Mouse (Mus musculus) lung, embryonic 15.5 days (tissue): ENCODE results near the gene Pced1b. TPM values are rescaled to one million over a fixed set of nuclear protein-coding genes. Genes with fewer than 3 reads are reported as not detected.

ENCODE experiments used
- ATAC-seq: fragments of 200-750 bp; cut with Nextera tagmentation; 2 replicates; pipeline ENCODE4 v1.8.0; 2017; ENCODE audit warnings: moderate number of reproducible peaks, borderline replicate concordance; ENCODE audit not compliant: low FRiP score, low TSS enrichment; ENCODE audit errors: extremely low read depth
- H3K27ac ChIP-seq: fragments of 300-500 bp; sonication (generic); 2 replicates; pipeline ENCODE4 v1.5.1; 2015; ENCODE audit warnings: moderate library complexity, mild to moderate bottlenecking, inconsistent platforms
- H3K27me3 ChIP-seq: fragments of 300-500 bp; sonication (generic); 2 replicates; pipeline ENCODE4 v1.6.1; 2015; ENCODE audit warnings: inconsistent platforms
- H3K36me3 ChIP-seq: fragments of 300-500 bp; sonication (generic); 2 replicates; pipeline ENCODE4 v1.6.1; 2015; ENCODE audit warnings: inconsistent platforms
- H3K4me1 ChIP-seq: fragments of 300-500 bp; sonication (generic); 2 replicates; pipeline ENCODE4 v1.6.1; 2015; ENCODE audit warnings: inconsistent platforms
- H3K4me2 ChIP-seq: fragments of 300-500 bp; sonication (generic); 2 replicates; pipeline ENCODE4 v1.6.1; 2015; ENCODE audit warnings: inconsistent platforms, mild to moderate bottlenecking, moderate library complexity
- H3K4me3 ChIP-seq: fragments of 300-500 bp; sonication (generic); 2 replicates; pipeline ENCODE4 v1.5.1; 2015; ENCODE audit warnings: mild to moderate bottlenecking, inconsistent platforms
- H3K9ac ChIP-seq: fragments of 300-500 bp; sonication (generic); 2 replicates; pipeline ENCODE4 v1.6.1; 2015; ENCODE audit warnings: inconsistent platforms
- H3K9me3 ChIP-seq: fragments of 300-500 bp; sonication (generic); 2 replicates; pipeline ENCODE4 v1.6.1; 2016; ENCODE audit warnings: inconsistent platforms
- WGBS: fragments of 180-500 bp; shearing (Covaris S2); methylation state at CpG from one replicate; pipeline ENCODE4 v1.1.7; 2015; 5-methylcytosine and 5-hydroxymethylcytosine counted together
- polyA plus RNA-seq: library from polyadenylated mRNA; unstranded; fragments of >200 nt; fragmentation: Nextera tagmentation; extraction: Ambion mirVana; gene quantifications from 2 replicates; pipeline ENCODE4 v1.2.1, GENCODE M21; 2015

The Pced1b gene
- polyA plus RNA-seq, 1 experiment from 2014 or later, result 5.3 TPM

GRCm38 (mm10) chr15:97258483-97259230 is 11.8 kb downstream of the Pced1b start:
- Histone ChIP-seq H3K9me3 (no peaks in the 10 kb centered on the region), H3K27ac (no peak overlapping the region), H3K36me3 (no peaks in the 10 kb centered on the region), H3K4me3 (no peak overlapping the region), H3K27me3 (no peaks in the 10 kb centered on the region), H3K9ac (no peak overlapping the region), H3K4me1 (peaks cover 5% of the 10 kb centered on the region; the same call in 1 of the 2 replicates), H3K4me2 (no peak overlapping the region)
- WGBS, result 80% methylated on average over 17 of the region's 17 CpGs
- ATAC-seq, result no peak

- Histone ChIP-seq H3K36me3 (no peaks in the 10 kb centered on the region), H3K27ac (no peak overlapping the region), H3K4me3 (no peak overlapping the region), H3K27me3 (no peaks in the 10 kb centered on the region), H3K4me1 (peaks cover 5% of the 10 kb centered on the region; the same call in 1 of the 2 replicates), H3K9me3 (no peaks in the 10 kb centered on the region), H3K9ac (no peak overlapping the region), H3K4me2 (no peak overlapping the region)
- 79% methylated on average over 8 of the region's 8 CpGs for WGBS
- no peak for ATAC-seq
Measured at GRCm38 (mm10) chr15:97259300-97259699, 12.4 kb downstream of the Pced1b start.

DNA sequence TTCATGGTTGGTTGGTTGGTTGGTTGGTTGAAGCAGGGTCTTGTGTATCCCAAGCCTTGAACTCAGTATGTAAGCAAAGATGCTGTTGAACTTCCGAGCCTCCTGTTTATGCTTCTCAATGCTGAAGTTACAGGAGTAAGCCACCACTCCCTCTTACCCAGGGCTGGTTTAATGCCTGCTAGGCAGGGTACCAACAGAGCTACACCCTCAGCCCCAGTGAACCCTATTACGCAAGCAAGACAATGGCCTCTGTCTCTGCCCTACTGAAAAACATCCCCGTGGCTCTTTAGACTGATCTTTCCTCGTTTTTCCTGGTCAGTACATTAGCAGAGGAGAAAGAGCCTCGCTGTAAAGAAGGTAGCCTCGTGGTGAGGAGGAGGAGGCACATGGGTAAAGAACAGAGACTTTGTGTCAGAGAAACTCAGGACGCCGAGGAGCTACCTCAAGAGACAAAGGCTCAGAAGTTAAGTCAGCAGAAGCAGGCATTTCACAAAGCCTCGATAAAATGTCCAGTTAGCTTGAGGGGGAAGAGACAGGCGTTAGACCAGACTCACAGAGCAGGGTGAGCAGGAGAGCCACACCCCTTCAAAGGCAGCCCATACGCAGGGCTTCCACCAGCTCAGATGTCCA is 13.2 kb downstream of the Pced1b start:
- H3K4me2 ChIP-seq, result no peak overlapping the region
- no peak overlapping the region for H3K4me3 ChIP-seq
- H3K9me3 ChIP-seq, result no peaks in the 10 kb centered on the region
- no peaks in the 10 kb centered on the region for H3K27me3 ChIP-seq
- no peaks in the 10 kb centered on the region for H3K36me3 ChIP-seq
- 73% methylated on average over 11 of the region's 11 CpGs for WGBS
- peaks cover 5% of the 10 kb centered on the region; the same call in 1 of the 2 replicates for H3K4me1 ChIP-seq
- H3K9ac ChIP-seq, result no peak overlapping the region
- H3K27ac ChIP-seq, result no peak overlapping the region
- no peak for ATAC-seq

GRCm38 (mm10) chr15:97262251-97262650 is 15.3 kb downstream of the Pced1b start:
- no peak overlapping the region for H3K9ac ChIP-seq
- H3K4me2 ChIP-seq, result no peak overlapping the region
- no peaks in the 10 kb centered on the region for H3K27me3 ChIP-seq
- no peaks in the 10 kb centered on the region for H3K36me3 ChIP-seq
- no peaks in the 10 kb centered on the region for H3K9me3 ChIP-seq
- H3K4me3 ChIP-seq, result no peak overlapping the region
- no peak overlapping the region for H3K27ac ChIP-seq
- no peak for ATAC-seq
- 64% methylated on average over 9 of the region's 9 CpGs for WGBS
- peaks cover 11% of the 10 kb centered on the region; the same call in 1 of the 2 replicates for H3K4me1 ChIP-seq

DNA sequence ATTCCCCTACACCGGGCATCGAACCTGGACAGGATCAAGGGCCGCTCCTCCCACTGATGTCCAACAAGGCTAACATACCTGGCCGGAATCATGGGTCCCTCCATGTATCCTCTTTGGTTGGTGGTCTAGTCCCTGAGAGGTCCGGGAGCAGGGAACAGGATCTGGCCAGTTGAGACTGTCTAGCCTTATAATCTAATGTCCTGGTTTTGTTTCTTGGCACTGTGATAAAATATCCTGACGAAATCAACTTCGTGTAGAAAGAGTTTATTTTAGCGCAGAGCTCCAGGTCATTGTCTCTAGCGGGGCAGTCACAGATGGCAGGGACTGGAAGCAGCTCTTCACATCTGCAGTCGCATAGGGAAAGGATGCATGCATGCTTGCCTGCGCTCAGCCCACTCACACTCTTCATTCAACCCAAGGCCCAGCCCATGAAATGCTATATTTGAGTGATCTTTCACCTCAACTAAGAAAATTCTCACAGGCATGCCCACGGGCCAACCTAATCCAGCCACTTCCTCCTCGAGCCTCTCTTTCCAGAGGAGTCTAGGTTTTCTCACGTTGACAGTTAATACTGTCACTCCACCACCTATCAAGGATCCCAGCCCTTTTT is 19.4 kb downstream of the Pced1b start:
- H3K4me1 ChIP-seq, result peaks cover 15% of the 10 kb centered on the region
- peak; percentile 59; the same call in 1 of the 2 replicates for ATAC-seq
- peak overlapping the region; percentile 68 for H3K27ac ChIP-seq
- WGBS, result 51% methylated on average over 14 of the region's 14 CpGs
- H3K27me3 ChIP-seq, result no peaks in the 10 kb centered on the region
- no peak overlapping the region for H3K9ac ChIP-seq
- H3K9me3 ChIP-seq, result no peaks in the 10 kb centered on the region
- H3K36me3 ChIP-seq, result no peaks in the 10 kb centered on the region
- no peak overlapping the region for H3K4me3 ChIP-seq
- H3K4me2 ChIP-seq, result no peak overlapping the region

GRCm38 (mm10) chr15:97267094-97267695 is 20.3 kb downstream of the Pced1b start:
- H3K4me1 ChIP-seq, result peaks cover 24% of the 10 kb centered on the region
- no peaks in the 10 kb centered on the region for H3K27me3 ChIP-seq
- no peaks in the 10 kb centered on the region for H3K9me3 ChIP-seq
- ATAC-seq, result peak; percentile 75; the same call in 1 of the 2 replicates
- H3K36me3 ChIP-seq, result no peaks in the 10 kb centered on the region
- 38% methylated on average over 8 of the region's 8 CpGs for WGBS
- H3K9ac ChIP-seq, result no peak overlapping the region
- peak overlapping the region; percentile 68; the same call in 1 of the 2 replicates for H3K27ac ChIP-seq
- no peak overlapping the region for H3K4me3 ChIP-seq
- H3K4me2 ChIP-seq, result no peak overlapping the region

GRCm38 (mm10) chr15:97271985-97272697 is 25.2 kb downstream of the Pced1b start:
- Histone ChIP-seq H3K4me1 (peaks cover 25% of the 10 kb centered on the region), H3K27ac (0 out of 2 replicates have a peak overlapping the region, but pooled peaks have one; percentile 27), H3K9ac (no peak overlapping the region), H3K27me3 (no peaks in the 10 kb centered on the region), H3K9me3 (no peaks in the 10 kb centered on the region), H3K36me3 (no peaks in the 10 kb centered on the region), H3K4me3 (no peak overlapping the region), H3K4me2 (no peak overlapping the region)
- WGBS, result 35% methylated on average over 7 of the region's 7 CpGs
- peak; percentile 82 for ATAC-seq

DNA sequence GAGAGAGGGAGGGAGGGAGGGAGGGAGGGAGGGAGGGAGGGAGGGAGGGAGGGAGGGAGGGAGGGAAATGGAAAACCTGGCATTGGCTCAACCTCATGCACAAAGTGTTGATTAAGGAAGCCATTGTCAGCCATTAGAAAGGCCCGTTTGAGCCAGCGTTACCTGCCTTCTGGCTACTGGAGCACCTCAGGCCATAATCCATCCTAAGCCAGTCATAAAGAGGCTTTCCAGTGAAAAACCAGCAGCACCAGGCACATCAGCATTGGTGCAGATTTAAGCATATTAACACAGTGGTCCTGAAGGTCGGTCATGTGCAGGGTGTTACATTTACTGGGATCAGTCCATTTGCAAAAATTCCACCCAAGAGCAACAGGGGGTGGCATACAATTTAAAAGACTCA is 25.9 kb downstream of the Pced1b start:
- Histone ChIP-seq H3K36me3 (no peaks in the 10 kb centered on the region), H3K27me3 (no peaks in the 10 kb centered on the region), H3K4me2 (no peak overlapping the region), H3K9me3 (no peaks in the 10 kb centered on the region), H3K4me3 (no peak overlapping the region), H3K4me1 (peaks cover 23% of the 10 kb centered on the region), H3K9ac (no peak overlapping the region), H3K27ac (no peak overlapping the region)
- 79% methylated on average over 3 of the region's 3 CpGs for WGBS
- no peak for ATAC-seq

DNA sequence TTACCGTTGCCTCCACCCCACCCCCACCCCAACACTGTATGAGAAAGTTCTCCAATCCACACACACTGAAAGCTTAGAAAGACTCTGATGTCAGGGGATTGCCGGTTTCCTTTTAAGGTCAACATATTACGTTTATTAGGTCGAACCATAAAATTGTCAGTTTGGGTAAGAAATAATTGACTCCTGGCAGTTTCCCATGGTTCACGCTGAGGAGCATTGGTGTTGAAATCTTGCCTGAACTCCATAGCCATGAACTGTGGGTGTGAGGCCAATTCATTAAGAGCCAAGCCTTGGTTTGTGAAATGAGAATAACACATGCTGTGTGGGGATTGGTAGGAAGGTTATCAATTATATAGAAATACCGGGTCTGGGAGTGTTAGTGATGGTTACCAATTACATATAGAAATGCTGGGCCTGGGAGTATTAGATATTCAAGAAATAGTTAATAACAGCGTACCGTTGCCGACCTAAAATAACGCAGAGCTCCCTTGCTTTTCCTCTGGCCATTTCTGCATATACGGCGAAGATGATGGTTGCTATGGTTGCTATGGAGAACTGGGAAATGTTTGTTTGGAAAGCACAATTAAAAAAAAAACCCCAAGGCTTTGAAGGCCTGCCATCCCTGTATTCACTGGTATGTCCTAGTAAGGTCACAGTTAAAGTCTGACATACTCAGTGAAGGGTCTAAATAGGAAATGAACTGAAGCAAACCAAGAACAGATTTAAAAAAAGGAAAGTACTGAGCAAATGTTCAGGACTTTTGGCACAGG is 28.9 kb downstream of the Pced1b start:
- no peak overlapping the region for H3K4me2 ChIP-seq
- 73% methylated on average over 12 of the region's 12 CpGs for WGBS
- no peak for ATAC-seq
- H3K9me3 ChIP-seq, result no peaks in the 10 kb centered on the region
- H3K27ac ChIP-seq, result no peak overlapping the region
- H3K27me3 ChIP-seq, result no peaks in the 10 kb centered on the region
- H3K9ac ChIP-seq, result no peak overlapping the region
- H3K36me3 ChIP-seq, result no peaks in the 10 kb centered on the region
- peaks cover 25% of the 10 kb centered on the region for H3K4me1 ChIP-seq
- H3K4me3 ChIP-seq, result no peak overlapping the region

DNA sequence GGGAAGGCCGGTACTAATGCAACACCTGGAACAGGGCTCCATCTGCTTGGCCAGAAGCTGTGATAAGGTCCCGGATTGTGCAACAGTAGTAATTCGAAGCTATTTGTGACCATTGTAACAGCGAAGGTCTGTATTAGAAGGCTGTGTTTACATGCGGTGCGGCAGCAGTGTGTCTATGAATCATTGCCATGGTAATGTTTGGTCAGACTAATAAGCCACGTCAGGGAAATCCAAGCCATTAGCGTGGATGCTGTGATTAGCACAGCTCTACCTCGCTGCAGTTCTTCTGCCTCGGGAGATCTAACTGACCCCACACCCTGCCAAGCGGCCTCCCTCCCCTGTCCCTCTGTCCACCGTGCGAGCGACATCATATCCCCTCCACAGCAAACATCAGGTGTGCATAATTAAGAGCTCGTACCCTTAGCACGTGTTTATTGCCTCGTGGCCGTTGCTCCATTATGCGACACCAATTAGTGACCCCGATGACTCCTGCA is 29.8 kb downstream of the Pced1b start:
- no peak overlapping the region for H3K9ac ChIP-seq
- H3K27me3 ChIP-seq, result no peaks in the 10 kb centered on the region
- H3K4me2 ChIP-seq, result no peak overlapping the region
- no peak for ATAC-seq
- H3K4me1 ChIP-seq, result peaks cover 22% of the 10 kb centered on the region
- no peaks in the 10 kb centered on the region for H3K36me3 ChIP-seq
- H3K4me3 ChIP-seq, result no peak overlapping the region
- WGBS, result 59% methylated on average over 20 of the region's 20 CpGs
- H3K9me3 ChIP-seq, result no peaks in the 10 kb centered on the region
- H3K27ac ChIP-seq, result no peak overlapping the region

DNA sequence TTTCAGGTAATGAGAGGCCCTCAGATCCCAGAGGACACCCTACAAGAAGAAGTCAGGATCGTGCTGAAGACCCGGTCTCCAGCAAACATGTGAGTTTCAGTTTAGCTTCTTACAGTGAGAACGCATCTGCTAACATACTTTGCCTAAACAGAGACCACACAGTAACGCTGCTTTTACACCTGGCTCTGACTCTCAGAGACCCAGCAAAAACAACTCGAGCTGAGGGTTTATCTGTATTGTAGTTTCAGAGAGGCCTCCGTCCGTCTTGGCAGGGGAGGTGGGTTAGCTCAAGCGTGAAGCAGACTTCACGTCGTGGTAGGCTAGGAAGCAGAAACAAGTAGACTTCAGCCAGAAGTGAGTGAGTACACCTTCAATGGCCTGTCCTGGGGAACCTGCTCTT is 30.4 kb downstream of the Pced1b start:
- H3K36me3 ChIP-seq, result no peaks in the 10 kb centered on the region
- no peaks in the 10 kb centered on the region for H3K27me3 ChIP-seq
- peaks cover 16% of the 10 kb centered on the region for H3K4me1 ChIP-seq
- 79% methylated on average over 10 of the region's 10 CpGs for WGBS
- no peak overlapping the region for H3K4me3 ChIP-seq
- no peak for ATAC-seq
- H3K9me3 ChIP-seq, result no peaks in the 10 kb centered on the region
- H3K4me2 ChIP-seq, result no peak overlapping the region
- H3K9ac ChIP-seq, result no peak overlapping the region
- no peak overlapping the region for H3K27ac ChIP-seq
